Mouse (Mus musculus) midbrain, embryonic 14.5 days (tissue): ENCODE results near the gene Ncs1. TPM values are rescaled to one million over a fixed set of nuclear protein-coding genes. Genes with fewer than 3 reads are reported as not detected.

Experiments
- ATAC-seq: fragments of 200-750 bp; cut with Nextera tagmentation; 2 replicates; pipeline ENCODE4 v1.8.0; 2017; ENCODE audit warnings: moderate number of reproducible peaks, moderate library complexity; ENCODE audit not compliant: low FRiP score, low TSS enrichment
- DNase-seq: peaks from one replicate; pipeline ENCODE4 v3.0.0-alpha.2; 2015
- H3K27ac ChIP-seq: fragments of 300-500 bp; sonication (generic); replicated peaks from 2 replicates; pipeline ENCODE4 v1.5.1; 2014; ENCODE audit warnings: mild to moderate bottlenecking, low read depth, low read length, moderate library complexity
- H3K27me3 ChIP-seq: fragments of 300-500 bp; sonication (generic); 2 replicates; pipeline ENCODE4 v1.6.1; 2014; ENCODE audit warnings: low read length, control low read depth, mixed read lengths; ENCODE audit not compliant: control insufficient read depth, insufficient read depth
- H3K36me3 ChIP-seq: fragments of 300-500 bp; sonication (generic); 2 replicates; pipeline ENCODE4 v1.6.1; 2014; ENCODE audit warnings: low read length, control low read depth; ENCODE audit not compliant: control insufficient read depth, insufficient read depth
- H3K4me1 ChIP-seq: fragments of 300-500 bp; sonication (generic); 2 replicates; pipeline ENCODE4 v1.6.1; 2014; ENCODE audit warnings: mild to moderate bottlenecking, antibody characterized with exemption, low read length, control low read depth; ENCODE audit not compliant: control insufficient read depth, insufficient read depth
- H3K4me2 ChIP-seq: fragments of 300-500 bp; sonication (generic); 2 replicates; pipeline ENCODE4 v1.6.1; 2014; ENCODE audit warnings: mild to moderate bottlenecking, low read length, moderate library complexity
- H3K4me3 ChIP-seq: fragments of 300-500 bp; sonication (generic); replicated peaks from 2 replicates; pipeline ENCODE4 v1.5.1; 2014; ENCODE audit warnings: low read depth, low read length
- H3K9ac ChIP-seq: fragments of 300-500 bp; sonication (generic); replicated peaks from 2 replicates; pipeline ENCODE4 v1.6.1; 2014; ENCODE audit warnings: mild to moderate bottlenecking, low read length, moderate library complexity
- H3K9me3 ChIP-seq: fragments of 300-500 bp; sonication (generic); 2 replicates; pipeline ENCODE4 v1.6.1; 2016; ENCODE audit warnings: low read length, control low read depth, mixed read lengths; ENCODE audit not compliant: control insufficient read depth
- WGBS: fragments of 180-500 bp; shearing (Covaris S2); extraction: QIAGEN DNeasy Blood & Tissue Kit; methylation state at CpG from one replicate; pipeline ENCODE4 v1.1.7; 2014; 5-methylcytosine and 5-hydroxymethylcytosine counted together
- polyA plus RNA-seq: library from polyadenylated mRNA; unstranded; fragments of >200 nt; fragmentation: Nextera tagmentation; extraction: Ambion mirVana; gene quantifications from 2 replicates; pipeline ENCODE4 v1.2.1, GENCODE M21; 2014

The Ncs1 gene
- polyA plus RNA-seq, 1 experiment from 2014 or later: 185 TPM

- H3K4me1 ChIP-seq: peaks cover 10% of the 10 kb centered on the region; the same call in 1 of the 2 replicates
- WGBS: 84% methylated on average over 6 of the region's 6 CpGs
- no peak overlapping the region for H3K4me3 ChIP-seq
- no peaks in the 10 kb centered on the region for H3K9me3 ChIP-seq
- H3K4me2 ChIP-seq: no peak overlapping the region
- DNase-seq: no peak
- H3K36me3 ChIP-seq: peaks cover 29% of the 10 kb centered on the region
- no peak for ATAC-seq
- no peak overlapping the region for H3K27ac ChIP-seq
- H3K9ac ChIP-seq: no peak overlapping the region
- no peaks in the 10 kb centered on the region for H3K27me3 ChIP-seq
Observed at GRCm38 (mm10) chr2:31296395-31296794, 50.8 kb downstream of the Ncs1 start.

GRCm38 (mm10) chr2:31297602-31298268 is 52.1 kb downstream of the Ncs1 start:
- Histone ChIP-seq H3K4me3 (peak overlapping the region; percentile 42), H3K9ac (no peak overlapping the region; the same call in 1 of the 2 replicates), H3K4me2 (peak overlapping the region; percentile 57), H3K27me3 (no peaks in the 10 kb centered on the region), H3K36me3 (peaks cover 19% of the 10 kb centered on the region), H3K4me1 (peaks cover 10% of the 10 kb centered on the region; the same call in 1 of the 2 replicates), H3K9me3 (no peaks in the 10 kb centered on the region), H3K27ac (no peak overlapping the region)
- 2% methylated on average over 17 of the region's 17 CpGs for WGBS
- peak; percentile 87 for ATAC-seq
- peak; percentile 83 for DNase-seq

- H3K9ac ChIP-seq: no peak overlapping the region
- no peaks in the 10 kb centered on the region for H3K27me3 ChIP-seq
- WGBS: 41% methylated on average over 4 of the region's 4 CpGs
- no peaks in the 10 kb centered on the region for H3K9me3 ChIP-seq
- DNase-seq (peak; percentile 25), ATAC-seq (no peak)
- H3K4me2 ChIP-seq: peak overlapping the region; percentile 57
- H3K36me3 ChIP-seq: peaks cover 8% of the 10 kb centered on the region
- peak overlapping the region; percentile 42; the same call in 1 of the 2 replicates for H3K4me3 ChIP-seq
- H3K27ac ChIP-seq: no peak overlapping the region
- peaks cover 10% of the 10 kb centered on the region; the same call in 1 of the 2 replicates for H3K4me1 ChIP-seq
Observed at GRCm38 (mm10) chr2:31298814-31299213, 53.2 kb downstream of the Ncs1 start.

- H3K9ac ChIP-seq: no peak overlapping the region
- H3K27me3 ChIP-seq: no peaks in the 10 kb centered on the region
- H3K4me2 ChIP-seq: no peak overlapping the region
- ATAC-seq (no peak), DNase-seq (peak; percentile 89)
- no peak overlapping the region for H3K4me3 ChIP-seq
- no peaks in the 10 kb centered on the region for H3K9me3 ChIP-seq
- no peak overlapping the region for H3K27ac ChIP-seq
- peaks cover 4% of the 10 kb centered on the region; the same call in 1 of the 2 replicates for H3K36me3 ChIP-seq
- peaks cover 10% of the 10 kb centered on the region; the same call in 1 of the 2 replicates for H3K4me1 ChIP-seq
- 18% methylated on average over 4 of the region's 4 CpGs for whole genome bisulfite sequencing
Observed at GRCm38 (mm10) chr2:31299266-31299665, 53.6 kb downstream of the Ncs1 start.

GRCm38 (mm10) chr2:31299996-31300395 is 54.4 kb downstream of the Ncs1 start:
- no peak overlapping the region for H3K27ac ChIP-seq
- no peaks in the 10 kb centered on the region for H3K9me3 ChIP-seq
- 83% methylated on average over 10 of the region's 10 CpGs for WGBS
- H3K27me3 ChIP-seq: no peaks in the 10 kb centered on the region
- no peak for DNase-seq
- H3K4me1 ChIP-seq: peaks cover 10% of the 10 kb centered on the region; the same call in 1 of the 2 replicates
- no peak for ATAC-seq
- no peak overlapping the region for H3K4me3 ChIP-seq
- H3K4me2 ChIP-seq: no peak overlapping the region
- H3K9ac ChIP-seq: no peak overlapping the region
- H3K36me3 ChIP-seq: no peaks in the 10 kb centered on the region

- Histone ChIP-seq H3K27ac (no peak overlapping the region), H3K4me2 (no peak overlapping the region), H3K4me3 (no peak overlapping the region), H3K9me3 (no peaks in the 10 kb centered on the region), H3K4me1 (peaks cover 9% of the 10 kb centered on the region; the same call in 1 of the 2 replicates), H3K27me3 (no peaks in the 10 kb centered on the region), H3K36me3 (no peaks in the 10 kb centered on the region), H3K9ac (no peak overlapping the region)
- ATAC-seq: no peak
- no peak for DNase-seq
- 86% methylated on average over 9 of the region's 9 CpGs for WGBS
Observed at GRCm38 (mm10) chr2:31303177-31303576, 57.6 kb downstream of the Ncs1 start.

- DNase-seq: no peak
- ATAC-seq: no peak
- no peak overlapping the region for H3K9ac ChIP-seq
- WGBS: 84% methylated on average over 9 of the region's 9 CpGs
- H3K36me3 ChIP-seq: no peaks in the 10 kb centered on the region
- H3K9me3 ChIP-seq: no peaks in the 10 kb centered on the region
- no peaks in the 10 kb centered on the region for H3K27me3 ChIP-seq
- no peak overlapping the region for H3K4me3 ChIP-seq
- H3K4me2 ChIP-seq: no peak overlapping the region
- no peaks in the 10 kb centered on the region for H3K4me1 ChIP-seq
- no peak overlapping the region for H3K27ac ChIP-seq
Observed at GRCm38 (mm10) chr2:31304191-31304590, 58.6 kb downstream of the Ncs1 start.

- H3K4me3 ChIP-seq: no peak overlapping the region
- no peak overlapping the region for H3K9ac ChIP-seq
- no peak overlapping the region for H3K4me2 ChIP-seq
- ATAC-seq (no peak), DNase-seq (no peak)
- H3K4me1 ChIP-seq: no peaks in the 10 kb centered on the region
- H3K36me3 ChIP-seq: no peaks in the 10 kb centered on the region
- H3K9me3 ChIP-seq: no peaks in the 10 kb centered on the region
- no peak overlapping the region for H3K27ac ChIP-seq
- WGBS: 77% methylated on average over 22 of the region's 22 CpGs
- no peaks in the 10 kb centered on the region for H3K27me3 ChIP-seq
Observed at GRCm38 (mm10) chr2:31304801-31305665, 59.4 kb downstream of the Ncs1 start.
